9 mouse cellular contexts compared by ENCODE assay signal in genomic region chr6:8957529-8957887, GRCm38 (mm10). TPM values are rescaled to one million over a fixed set of nuclear protein-coding genes. Genes with fewer than 3 reads are reported as not detected.
A peak's percentile ranks its signal among the peaks of the same experiment; 100 is the strongest.
DNase-seq lines count a peak whose midpoint lies in the region; ATAC-seq lines count a peak whose summit lies in the region.
"Had no signal": no experiment of that assay in that cellular context is flagged by ENCODE, and none has a peak within 500 bp of the region (broad histone marks: within the 10 kb centered on the region; RNA-seq: fewer than 3 reads in every experiment).

No protein-coding gene starts in this region.

- WGBS in heart, embryonic 15.5 days, result under 1% methylated on average over 15 of the region's 15 CpGs
- WGBS in forebrain, embryonic 16.5 days, result 0% methylated on average over 15 of the region's 15 CpGs
- WGBS in neural tube, embryonic 11.5 days, result under 1% methylated on average over 15 of the region's 15 CpGs

- no peak overlapping the region for H3K4me3 ChIP-seq in heart, embryonic 15.5 days
- H3K4me3 ChIP-seq in forebrain, embryonic 16.5 days (replicated peaks; ENCODE audit: low read length), result peak overlapping the region; percentile 38
- H3K4me3 ChIP-seq in neural tube, embryonic 11.5 days (ENCODE audit: low read depth, low read length), result peak overlapping the region; percentile 18

- ATAC-seq in heart, embryonic 15.5 days (replicated peaks; ENCODE audit: insufficient number of reproducible peaks, insufficient read depth, low FRiP score, low read depth), result peak; percentile 53; the same call in 1 of the 2 replicates
- ATAC-seq in forebrain, embryonic 16.5 days, result no peak; the same call in 1 of the 2 replicates
- ATAC-seq in neural tube, embryonic 11.5 days (ENCODE audit: insufficient read depth, low FRiP score, low TSS enrichment), result peak; percentile 31
- no peak for ATAC-seq in erythroid progenitor cell, adult 5-6 weeks (replicated peaks; ENCODE audit: low FRiP score, poor library complexity, severe bottlenecking)
- ATAC-seq in inflammation-experienced regulatory T-cells, adult 6 months, result no peak

- peak overlapping the region; percentile 35; the same call in 1 of the 2 replicates for H3K4me2 ChIP-seq in heart, embryonic 15.5 days
- peak overlapping the region; percentile 56 for H3K4me2 ChIP-seq in forebrain, embryonic 16.5 days (ENCODE audit: low read length)
- peak overlapping the region; percentile 45 for H3K4me2 ChIP-seq in neural tube, embryonic 11.5 days (ENCODE audit: low read depth)

- no peak for DNase-seq in heart, adult 8-10 months (ENCODE audit: low spot score)
- peak; percentile 59 for DNase-seq in adrenal gland, adult 2 months
- peak; percentile 43 to 49 for DNase-seq in kidney, postnatal 25 days
- peak; percentile 74 for DNase-seq in neural tube, embryonic 11.5 days (ENCODE audit: low spot score)

- no peak overlapping the region for H3K27ac ChIP-seq in heart, embryonic 15.5 days
- H3K27ac ChIP-seq in forebrain, embryonic 16.5 days (ENCODE audit: low read length), result peak overlapping the region; percentile 20
- H3K27ac ChIP-seq in neural tube, embryonic 11.5 days (ENCODE audit: low read depth, low read length), result no peak overlapping the region
- H3K27ac ChIP-seq: liver, embryonic 14.5 days had no signal

- H3K36me3 ChIP-seq in heart, embryonic 15.5 days, result no peaks in the 10 kb centered on the region
- no peaks in the 10 kb centered on the region for H3K36me3 ChIP-seq in forebrain, embryonic 16.5 days (ENCODE audit: control insufficient read depth, insufficient read depth)
- H3K36me3 ChIP-seq in neural tube, embryonic 11.5 days (ENCODE audit: control insufficient read depth, insufficient read depth, low read length), result no peaks in the 10 kb centered on the region

- peaks cover 68% of the 10 kb centered on the region for H3K27me3 ChIP-seq in heart, embryonic 15.5 days
- peaks cover 39% of the 10 kb centered on the region for H3K27me3 ChIP-seq in forebrain, embryonic 16.5 days (replicated peaks; ENCODE audit: control insufficient read depth, insufficient read depth, low read length)
- peaks cover 49% of the 10 kb centered on the region for H3K27me3 ChIP-seq in neural tube, embryonic 11.5 days (ENCODE audit: control insufficient read depth, insufficient read depth, low read length)

- H3K9me3 ChIP-seq in heart, embryonic 15.5 days (replicated peaks), result no peaks in the 10 kb centered on the region
- no peaks in the 10 kb centered on the region for H3K9me3 ChIP-seq in forebrain, embryonic 16.5 days (ENCODE audit: control insufficient read depth, low read length)
- H3K9me3 ChIP-seq in neural tube, embryonic 11.5 days (ENCODE audit: control insufficient read depth, low read length), result no peaks in the 10 kb centered on the region

- peaks cover 3% of the 10 kb centered on the region; the same call in 1 of the 2 replicates for H3K4me1 ChIP-seq in heart, embryonic 15.5 days (replicated peaks)
- H3K4me1 ChIP-seq in forebrain, embryonic 16.5 days (replicated peaks; ENCODE audit: control insufficient read depth, insufficient read depth, low read length), result peaks cover 34% of the 10 kb centered on the region
- H3K4me1 ChIP-seq in neural tube, embryonic 11.5 days (ENCODE audit: control insufficient read depth, insufficient read depth, low read length), result peaks cover 11% of the 10 kb centered on the region

- no peak overlapping the region for H3K9ac ChIP-seq in heart, embryonic 15.5 days
- peak overlapping the region; percentile 23; the same call in 1 of the 2 replicates for H3K9ac ChIP-seq in forebrain, embryonic 16.5 days (replicated peaks; ENCODE audit: low read depth, low read length)
- H3K9ac ChIP-seq in neural tube, embryonic 11.5 days (ENCODE audit: low read length), result no peak overlapping the region
- H3K9ac ChIP-seq: liver, embryonic 14.5 days had no signal

RNA-seq across cellular contexts. Expression of gene Nxph1, which starts 9.3 kb away (rescaled TPM):
- polyA plus RNA-seq in heart, embryonic 15.5 days (2015; fragmentation: Nextera tagmentation; extraction: Ambion mirVana), result 0.14 and 0.47 TPM in 2 replicates
- total RNA-seq in heart, adult 8-10 months (2022), result not detected
- under 1 TPM in 1 of 2 experiments, not detected in 1; 0.52 TPM for total RNA-seq in adrenal gland, adult 2 months (2021)
- polyA plus RNA-seq in adrenal gland, adult 2 months (2012; rRNA removed), result 0.39 and 0.70 TPM in 2 replicates
- polyA plus RNA-seq in forebrain, embryonic 16.5 days (2015; fragmentation: Nextera tagmentation; extraction: Ambion mirVana), result 46.7 and 47.6 TPM in 2 replicates
- 9.4 and 9.7 TPM in 2 replicates for polyA plus RNA-seq in neural tube, embryonic 11.5 days (2014; fragmentation: Nextera tagmentation; extraction: Ambion mirVana)
- not detected in 2 replicates for total RNA-seq in erythroid progenitor cell, adult 5-6 weeks (2015; ENCODE audit: low replicate concordance)
- not detected in 2 replicates for total RNA-seq in erythroid progenitor cell, adult 5-6 weeks (2017; ENCODE audit: low replicate concordance)
- not detected for polyA plus RNA-seq in inflammation-experienced regulatory T-cells, adult 6 months (2017; shearing (Covaris generic))
- polyA plus RNA-seq: liver, embryonic 14.5 days had no signal

Comparison
In these comparisons a context has a peak if more than half of its experiments do, and no peak if none do; other contexts are left out.
1. ATAC-seq: peak in heart, embryonic 15.5 days (single experiment) and neural tube, embryonic 11.5 days (single experiment); none in forebrain, embryonic 16.5 days (single experiment), erythroid progenitor cell, adult 5-6 weeks (single experiment) and inflammation-experienced regulatory T-cells, adult 6 months (single experiment).
2. Peak in every context shown above with its lines, with median percentiles within 50 percentile points of each other: H3K4me2 ChIP-seq.